11 mouse cellular contexts compared by ENCODE assay signal in genomic region chr17:11157536-11157935, GRCm38 (mm10).
DNase-seq lines count a peak whose midpoint lies in the region; ATAC-seq and TF ChIP-seq lines count a peak whose summit lies in the region.
"Had no signal": no experiment of that assay in that cellular context is flagged by ENCODE, and none has a peak within 500 bp of the region (broad histone marks: within the 10 kb centered on the region; RNA-seq: fewer than 3 reads in every experiment).

No protein-coding gene starts in this region.

- H3K4me2 ChIP-seq in midbrain, embryonic 13.5 days (replicated peaks) = no peak overlapping the region
- H3K4me2 ChIP-seq: lung, embryonic 14.5 days had no signal

- no peaks in the 10 kb centered on the region for H3K4me1 ChIP-seq in lung, adult 2 months (ENCODE audit: control insufficient read depth, insufficient read depth, low read length)
- H3K4me1 ChIP-seq in thymus, adult 2 months (replicated peaks; ENCODE audit: control insufficient read depth, insufficient read depth, low read length) = no peaks in the 10 kb centered on the region
- H3K4me1 ChIP-seq in midbrain, embryonic 13.5 days (replicated peaks) = 0 out of 2 replicates have a peak, but pooled peaks cover 7% of the 10 kb centered on the region

- no peak overlapping the region for H3K4me3 ChIP-seq in lung, adult 2 months (replicated peaks; ENCODE audit: extremely low read depth, low read depth, low read length)
- H3K4me3 ChIP-seq in thymus, adult 2 months (ENCODE audit: control insufficient read depth, insufficient read depth, low read length) = no peak overlapping the region
- no peak overlapping the region for H3K4me3 ChIP-seq in midbrain, embryonic 13.5 days (replicated peaks)
- H3K4me3 ChIP-seq: erythroblast, embryonic 14.5 days had no signal

- ATAC-seq in midbrain, embryonic 13.5 days = no peak

- no peaks in the 10 kb centered on the region for H3K9me3 ChIP-seq in midbrain, embryonic 13.5 days

- DNase-seq in lung, postnatal 14 days = peak; percentile 1
- DNase-seq in lung, adult 2 months = no peak
- DNase-seq in frontal cortex, postnatal 25 days (ENCODE audit: low spot score in 2 of 2) = peak; percentile 48 to 57
- DNase-seq in left cerebral cortex, adult 11 months (ENCODE audit: low spot score) = peak; percentile 77
- DNase-seq in telencephalon, adult 2 months (ENCODE audit: low read depth, low spot score) = peak; percentile 95
- DNase-seq in kidney, adult 11 months = no peak
- no peak for DNase-seq in thymus, adult 2 months
- DNase-seq: kidney, adult 18-20 months; lung, embryonic 14.5 days had no signal

- H3K27me3 ChIP-seq in thymus, adult 2 months (ENCODE audit: control insufficient read depth, insufficient read depth, low read length) = no peaks in the 10 kb centered on the region
- H3K27me3 ChIP-seq in midbrain, embryonic 13.5 days = no peaks in the 10 kb centered on the region

- 67% methylated on average over 7 of the region's 7 CpGs for WGBS in lung, adult 2 months
- 85% methylated on average over 7 of the region's 7 CpGs for WGBS in thymus, adult 2 months
- WGBS in midbrain, embryonic 13.5 days = 86% methylated on average over 7 of the region's 7 CpGs

- no peak for TF ChIP-seq CTCF in lung, adult 2 months (IDR thresholded peaks at IDR 0.05; ENCODE audit: insufficient read depth, low read length)
- no peak for TF ChIP-seq CTCF in thymus, adult 2 months (IDR thresholded peaks at IDR 0.05; ENCODE audit: borderline replicate concordance, control insufficient read depth, extremely low read depth, insufficient read depth, low read length, poor library complexity)

- H3K9ac ChIP-seq in midbrain, embryonic 13.5 days (replicated peaks) = no peak overlapping the region
- H3K9ac ChIP-seq: lung, embryonic 14.5 days had no signal

- TF ChIP-seq POLR2A in lung, adult 2 months (IDR thresholded peaks at IDR 0.05; ENCODE audit: borderline replicate concordance, extremely low read depth, low read depth, low read length) = no peak
- TF ChIP-seq POLR2A in thymus, adult 2 months (IDR thresholded peaks at IDR 0.05; ENCODE audit: control insufficient read depth, extremely low read depth, insufficient read depth, low read length, poor library complexity) = no peak

- H3K36me3 ChIP-seq in thymus, adult 2 months (ENCODE audit: control insufficient read depth, insufficient read depth, low read length) = no peaks in the 10 kb centered on the region
- H3K36me3 ChIP-seq in midbrain, embryonic 13.5 days = no peaks in the 10 kb centered on the region

- no peak overlapping the region for H3K27ac ChIP-seq in thymus, adult 2 months (ENCODE audit: control insufficient read depth, insufficient read depth, low read length)
- H3K27ac ChIP-seq in midbrain, embryonic 13.5 days = no peak overlapping the region

Comparison
In these comparisons a context has a peak if more than half of its experiments do, and no peak if none do; other contexts are left out.
1. DNase-seq: peak in lung, postnatal 14 days (single experiment), frontal cortex, postnatal 25 days (2 of 2), left cerebral cortex, adult 11 months (single experiment) and telencephalon, adult 2 months (single experiment); none in lung, adult 2 months (single experiment), kidney, adult 11 months (single experiment) and thymus, adult 2 months (single experiment).